ENCODE assay signal across 10 mouse cellular contexts in genomic region chr9:72872298-72873130, GRCm38 (mm10). TPM values are rescaled to one million over a fixed set of nuclear protein-coding genes. Genes with fewer than 3 reads are reported as not detected.
DNase-seq lines count a peak whose midpoint lies in the region; ATAC-seq and TF ChIP-seq lines count a peak whose summit lies in the region.
"Had no signal": no experiment of that assay in that cellular context is flagged by ENCODE, and none has a peak within 500 bp of the region (broad histone marks: within the 10 kb centered on the region; RNA-seq: fewer than 3 reads in every experiment).

No protein-coding gene starts in this region.

- TF ChIP-seq EP300 in heart, adult 2 months (IDR thresholded peaks at IDR 0.05; ENCODE audit: insufficient read depth, low read depth, low read length): no peak
- no peak for TF ChIP-seq EP300 in stomach, postnatal 0 days (optimal IDR thresholded peaks at IDR 0.05)

- H3K4me2 ChIP-seq in neural tube, embryonic 11.5 days (ENCODE audit: low read depth): no peak overlapping the region; the same call in 1 of the 2 replicates
- peak overlapping the region; percentile 34; the same call in 1 of the 2 replicates for H3K4me2 ChIP-seq in stomach, postnatal 0 days (replicated peaks; ENCODE audit: low read depth)

- no peaks in the 10 kb centered on the region for H3K27me3 ChIP-seq in heart, adult 2 months (ENCODE audit: control insufficient read depth, insufficient read depth, low read length)
- H3K27me3 ChIP-seq in neural tube, embryonic 11.5 days (ENCODE audit: control insufficient read depth, insufficient read depth, low read length): no peaks in the 10 kb centered on the region
- no peaks in the 10 kb centered on the region for H3K27me3 ChIP-seq in limb, embryonic 10.5 days (ENCODE audit: low read depth, poor library complexity, severe bottlenecking)
- no peaks in the 10 kb centered on the region for H3K27me3 ChIP-seq in stomach, postnatal 0 days (ENCODE audit: control insufficient read depth, insufficient read depth, low read length)

- H3K9me3 ChIP-seq in neural tube, embryonic 11.5 days (ENCODE audit: control insufficient read depth, low read length): no peaks in the 10 kb centered on the region
- H3K9me3 ChIP-seq in limb, embryonic 10.5 days (replicated peaks): no peaks in the 10 kb centered on the region
- H3K9me3 ChIP-seq in stomach, postnatal 0 days (ENCODE audit: control insufficient read depth, low read length): no peaks in the 10 kb centered on the region

- H3K9ac ChIP-seq in heart, adult 2 months (ENCODE audit: low read depth, low read length): no peak overlapping the region
- no peak overlapping the region for H3K9ac ChIP-seq in neural tube, embryonic 11.5 days (ENCODE audit: low read length)
- H3K9ac ChIP-seq in stomach, postnatal 0 days (ENCODE audit: low read length): no peak overlapping the region

- H3K4me1 ChIP-seq in heart, adult 2 months (ENCODE audit: control insufficient read depth, insufficient read depth, low read length): peaks cover 5% of the 10 kb centered on the region; the same call in 1 of the 2 replicates
- peaks cover 16% of the 10 kb centered on the region for H3K4me1 ChIP-seq in neural tube, embryonic 11.5 days (ENCODE audit: control insufficient read depth, insufficient read depth, low read length)
- peaks cover 32% of the 10 kb centered on the region for H3K4me1 ChIP-seq in limb, embryonic 10.5 days
- H3K4me1 ChIP-seq in stomach, postnatal 0 days (replicated peaks; ENCODE audit: control insufficient read depth, insufficient read depth): no peaks in the 10 kb centered on the region

- DNase-seq in heart, adult 2 months: no peak
- DNase-seq in heart, postnatal 10 days: no peak
- no peak for DNase-seq in neural tube, embryonic 11.5 days (ENCODE audit: low spot score)
- no peak for DNase-seq in neural tube, embryonic 10.5 days (ENCODE audit: extremely low spot score, low spot score)
- no peak for DNase-seq in limb, embryonic 10.5 days (ENCODE audit: low spot score)
- no peak for DNase-seq in stomach, postnatal 0 days (ENCODE audit: low spot score)
- DNase-seq in layer of hippocampus, adult 18-20 months (ENCODE audit: low spot score in 2 of 2): no peak
- no peak for DNase-seq in embryo, embryonic 10 days (ENCODE audit: low spot score)

- ATAC-seq in neural tube, embryonic 11.5 days (ENCODE audit: insufficient read depth, low FRiP score, low TSS enrichment): no peak
- 0 out of 2 replicates have a peak, but pooled peaks have one; percentile 24 for ATAC-seq in stomach, postnatal 0 days (ENCODE audit: low FRiP score, low TSS enrichment)

- TF ChIP-seq POLR2A in heart, adult 2 months (IDR thresholded peaks at IDR 0.05; ENCODE audit: insufficient read depth, low read depth, low read length): no peak

- intact Hi-C loops in heart, adult 2 months (cut with DNase I): no loop called here
- intact Hi-C loops in heart, postnatal 10 days (cut with DNase I): no loop called here

- WGBS in heart, adult 2 months: 43% methylated on average over 8 of the region's 8 CpGs
- WGBS in neural tube, embryonic 11.5 days: 17% methylated on average over 8 of the region's 8 CpGs
- 37% methylated on average over 8 of the region's 8 CpGs for WGBS in limb, embryonic 10.5 days
- 31% methylated on average over 8 of the region's 8 CpGs for WGBS in stomach, postnatal 0 days

- H3K79me2 ChIP-seq in heart, adult 2 months (replicated peaks; ENCODE audit: control insufficient read depth, insufficient read depth, low read length): no peaks in the 10 kb centered on the region

- peak overlapping the region; percentile 75 for H3K27ac ChIP-seq in heart, adult 2 months
- peak overlapping the region; percentile 5 for H3K27ac ChIP-seq in neural tube, embryonic 11.5 days (ENCODE audit: low read depth, low read length)
- peak overlapping the region; percentile 81; the same call in 1 of the 2 replicates for H3K27ac ChIP-seq in limb, embryonic 10.5 days
- H3K27ac ChIP-seq in stomach, postnatal 0 days (replicated peaks): no peak overlapping the region

- TF ChIP-seq CTCF in heart, adult 2 months (IDR thresholded peaks at IDR 0.05): no peak
- TF ChIP-seq CTCF in stomach, postnatal 0 days (IDR thresholded peaks at IDR 0.05; ENCODE audit: low read depth): no peak

- H3K4me3 ChIP-seq in heart, adult 2 months: no peak overlapping the region
- H3K4me3 ChIP-seq in neural tube, embryonic 11.5 days (ENCODE audit: low read depth, low read length): no peak overlapping the region
- no peak overlapping the region for H3K4me3 ChIP-seq in limb, embryonic 10.5 days
- no peak overlapping the region for H3K4me3 ChIP-seq in stomach, postnatal 0 days (ENCODE audit: low read depth, low read length)
- H3K4me3 ChIP-seq: myocyte had no signal

- no peaks in the 10 kb centered on the region for H3K36me3 ChIP-seq in heart, adult 2 months (ENCODE audit: control insufficient read depth, insufficient read depth, low read length)
- no peaks in the 10 kb centered on the region for H3K36me3 ChIP-seq in neural tube, embryonic 11.5 days (ENCODE audit: control insufficient read depth, insufficient read depth, low read length)
- peaks cover 50% of the 10 kb centered on the region for H3K36me3 ChIP-seq in limb, embryonic 10.5 days
- no peaks in the 10 kb centered on the region for H3K36me3 ChIP-seq in stomach, postnatal 0 days (ENCODE audit: control insufficient read depth, insufficient read depth, low read length)

RNA-seq across cellular contexts. Expression of gene Pygo1, which starts 52.9 kb away (rescaled TPM):
- total RNA-seq in heart, adult 2 months (2021): 10 to 100 TPM; 13.6 to 16.0 TPM
- 3.3 and 7.3 TPM in 2 replicates for polyA plus RNA-seq in heart, adult 2 months (2012; rRNA removed)
- total RNA-seq in heart, postnatal 10 days (2021): 1 to 10 TPM; 7.4 to 8.3 TPM
- 11.0 and 11.9 TPM in 2 replicates for polyA plus RNA-seq in neural tube, embryonic 11.5 days (2014; fragmentation: Nextera tagmentation; extraction: Ambion mirVana)
- 5.5 and 7.5 TPM in 2 replicates for polyA plus RNA-seq in limb, embryonic 10.5 days (2016; fragmentation: Nextera tagmentation; extraction: Ambion mirVana)
- polyA plus RNA-seq in stomach, postnatal 0 days (2015; fragmentation: Nextera tagmentation; extraction: Ambion mirVana): 1.1 and 1.4 TPM in 2 replicates
- 10 to 100 TPM; 31.6 to 32.5 TPM for total RNA-seq in layer of hippocampus, adult 18-20 months (2021)
- total RNA-seq: common myeloid progenitor, adult 5-6 weeks had no signal
